Mouse (Mus musculus) adipocyte (in vitro differentiated cells): ENCODE measurements around the gene Pnpla5.
"Not testable (repeated sequence)": the region's sequence is repeated elsewhere in the genome, so short reads cannot be mapped to it uniquely, and the experiment has no call there.

Experiments
- DNase-seq: peaks from one replicate; pipeline ENCODE4 v3.0.0-alpha.2; 2016; ENCODE audit warnings: low spot score

The Pnpla5 gene

GRCm38 (mm10) chr15:84116466-84116865, 6.5 kb downstream of the Pnpla5 start:
- DNase-seq = no peak

- DNase-seq = no peak
Measured at GRCm38 (mm10) chr15:84115727-84116126, 7.2 kb downstream of the Pnpla5 start.

- DNase-seq = no peak
Measured at GRCm38 (mm10) chr15:84113873-84114272, 9.1 kb downstream of the Pnpla5 start.

- DNase-seq = no peak
Measured at GRCm38 (mm10) chr15:84108899-84109298, 14.1 kb downstream of the Pnpla5 start.

GRCm38 (mm10) chr15:84105924-84106500, 17.0 kb downstream of the Pnpla5 start:
- no peak for DNase-seq

GRCm38 (mm10) chr15:84105105-84105923, 17.7 kb downstream of the Pnpla5 start, which contains the start of gene Sult4a1:
Sult4a1 (minus strand) TSS chr15:84105754.
- DNase-seq = no peak

GRCm38 (mm10) chr15:84104626-84105025, 18.3 kb downstream of the Pnpla5 start:
- no peak for DNase-seq

DNA sequence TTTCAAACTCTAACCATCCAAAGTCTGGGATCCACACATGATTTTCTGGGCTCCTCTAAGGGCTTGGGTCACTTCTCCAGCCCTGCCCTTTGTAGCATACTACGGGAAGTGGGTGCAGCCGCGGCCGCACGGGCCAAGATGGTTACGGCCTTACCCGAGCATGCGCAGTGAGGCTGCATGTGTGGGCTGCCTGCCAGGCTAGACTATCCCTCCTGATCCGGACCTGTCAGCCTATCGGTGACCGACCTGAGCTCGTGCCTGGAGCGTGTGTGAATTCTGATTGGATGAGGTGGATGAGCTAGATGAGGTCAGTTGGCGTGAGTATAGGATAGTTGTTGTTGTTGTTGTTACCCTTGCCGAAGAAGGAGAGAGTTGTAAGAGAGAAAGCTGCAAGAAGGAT, 25.4 kb downstream of the Pnpla5 start:
- not testable (repeated sequence) for DNase-seq

GRCm38 (mm10) chr15:84096051-84096450, 26.9 kb downstream of the Pnpla5 start:
- DNase-seq = no peak

GRCm38 (mm10) chr15:84094921-84095320, 28.1 kb downstream of the Pnpla5 start:
- no peak for DNase-seq

- no peak for DNase-seq
Measured at GRCm38 (mm10) chr15:84086775-84087174, 36.2 kb downstream of the Pnpla5 start.

GRCm38 (mm10) chr15:84086364-84086763, 36.6 kb downstream of the Pnpla5 start:
- DNase-seq = no peak

DNA sequence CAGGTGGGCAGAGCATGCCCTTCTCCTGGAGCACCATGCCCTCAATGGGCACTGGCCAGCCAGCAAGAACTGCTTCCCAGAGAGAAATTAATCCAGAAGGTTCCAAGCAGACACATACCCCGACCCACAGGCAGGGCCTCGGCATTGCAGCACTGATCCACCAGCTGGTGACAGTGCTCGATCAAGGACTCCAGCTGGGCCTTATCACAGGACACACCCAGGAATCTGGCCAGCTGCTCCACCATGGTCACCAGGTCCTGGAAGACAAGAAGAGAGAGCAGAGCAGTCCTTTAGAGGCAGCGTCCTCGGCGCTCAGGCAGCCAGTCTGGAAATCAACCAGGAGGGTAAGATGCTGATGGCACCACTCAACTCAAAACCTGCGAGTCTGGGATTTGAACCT, 42.9 kb downstream of the Pnpla5 start:
- no peak for DNase-seq

DNA sequence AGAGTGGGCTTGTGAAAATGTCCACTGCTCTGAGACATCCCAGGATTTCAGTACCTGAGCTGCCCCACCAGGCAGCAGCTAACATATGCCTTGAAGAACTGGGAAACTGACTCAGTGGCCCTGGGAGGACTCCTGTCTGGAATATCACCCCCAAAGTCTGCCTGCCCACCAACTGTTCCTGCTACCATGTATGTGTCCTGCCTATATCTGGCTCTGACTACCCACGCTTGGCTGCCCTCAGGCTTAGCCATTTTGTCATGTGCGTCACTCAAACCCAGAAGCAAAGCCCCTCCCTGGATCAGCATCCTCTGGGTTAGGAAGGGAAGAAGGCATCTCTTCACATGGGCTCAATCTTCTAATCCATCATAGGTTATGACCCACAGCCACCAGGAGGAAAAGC, 43.5 kb downstream of the Pnpla5 start:
- DNase-seq = no peak

DNA sequence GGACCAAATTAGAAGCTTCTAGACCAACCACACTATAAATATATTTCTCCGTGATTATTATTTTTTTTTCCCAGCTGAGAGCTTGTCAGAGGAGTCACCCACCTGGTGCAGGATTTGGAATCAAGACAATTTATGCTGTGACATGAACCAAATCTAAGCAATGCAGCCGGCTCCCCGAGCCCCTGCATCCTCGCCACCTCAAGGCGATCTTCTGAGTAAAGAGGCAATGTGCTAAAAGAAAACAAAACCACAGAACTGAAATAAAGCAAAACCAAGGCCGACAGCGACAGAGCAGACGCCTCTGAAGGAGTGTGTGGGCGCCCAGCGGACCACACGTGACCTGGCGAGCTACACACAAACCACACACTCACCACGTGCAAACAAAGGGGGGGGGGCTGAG, 44.3 kb downstream of the Pnpla5 start:
- no peak for DNase-seq

- no peak for DNase-seq
Measured at GRCm38 (mm10) chr15:84077151-84077550, 45.8 kb downstream of the Pnpla5 start.

DNA sequence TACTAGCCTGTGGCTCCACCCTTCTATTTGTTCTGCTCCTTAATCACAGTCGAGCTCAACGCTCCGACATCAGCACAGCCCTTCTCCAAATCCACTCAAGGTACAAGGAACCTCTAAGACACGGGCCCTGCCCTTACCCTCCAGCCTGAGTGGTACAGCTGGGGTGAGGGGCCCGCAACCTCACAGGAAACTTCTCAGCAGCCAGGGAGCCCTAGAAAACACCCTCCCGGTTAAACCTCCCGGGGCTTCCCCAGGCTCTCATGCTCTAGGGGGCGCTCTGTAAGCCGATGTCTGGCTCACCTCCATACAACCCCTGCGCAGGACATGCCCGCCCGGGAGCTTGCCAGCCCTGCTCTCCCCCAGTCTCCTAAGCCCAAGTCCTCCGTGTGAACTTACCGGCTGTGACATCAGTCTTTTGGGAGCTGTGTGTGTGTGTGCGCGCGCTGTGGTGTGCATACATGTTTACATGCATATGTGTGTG, 48.2 kb downstream of the Pnpla5 start:
- no peak for DNase-seq

DNA sequence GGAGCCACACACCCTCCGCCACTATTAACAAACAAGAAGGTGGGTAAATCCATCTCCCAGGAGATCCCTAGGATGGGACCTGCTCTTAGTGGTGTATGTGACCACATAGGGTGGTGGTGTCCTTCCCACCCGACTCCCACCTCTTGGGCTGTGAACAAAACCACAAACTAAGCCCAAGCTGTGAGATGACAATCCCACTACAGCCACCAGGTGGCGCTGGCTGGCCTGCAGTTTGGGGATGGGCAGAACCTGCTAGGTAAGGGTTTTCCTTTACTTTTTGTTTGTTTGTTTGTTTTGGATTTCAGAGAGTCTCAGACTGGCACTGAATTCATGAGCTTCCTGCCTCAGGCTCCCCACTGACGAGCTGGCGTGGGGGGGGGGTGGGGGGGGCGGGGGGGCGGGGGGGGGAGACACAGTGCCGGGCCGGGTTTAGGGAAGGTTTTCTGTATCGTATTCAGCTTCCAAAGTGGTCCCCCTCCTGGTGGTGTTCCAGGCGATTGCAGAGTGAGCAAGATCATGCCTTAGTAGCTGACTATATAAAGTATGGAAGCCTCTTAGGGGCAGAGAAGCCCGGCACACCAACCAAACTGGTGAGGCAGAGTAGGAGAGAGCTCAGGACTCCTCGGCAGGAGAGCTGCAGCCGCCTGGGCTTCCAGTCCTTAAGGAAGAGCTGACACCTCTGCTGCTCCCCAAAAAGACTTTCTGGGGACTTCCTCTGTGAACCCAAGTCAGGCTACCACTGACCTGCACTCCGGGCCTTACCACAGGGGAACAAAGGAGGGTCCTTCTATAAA, 48.9 kb downstream of the Pnpla5 start:
- DNase-seq = peak; percentile 61

DNA sequence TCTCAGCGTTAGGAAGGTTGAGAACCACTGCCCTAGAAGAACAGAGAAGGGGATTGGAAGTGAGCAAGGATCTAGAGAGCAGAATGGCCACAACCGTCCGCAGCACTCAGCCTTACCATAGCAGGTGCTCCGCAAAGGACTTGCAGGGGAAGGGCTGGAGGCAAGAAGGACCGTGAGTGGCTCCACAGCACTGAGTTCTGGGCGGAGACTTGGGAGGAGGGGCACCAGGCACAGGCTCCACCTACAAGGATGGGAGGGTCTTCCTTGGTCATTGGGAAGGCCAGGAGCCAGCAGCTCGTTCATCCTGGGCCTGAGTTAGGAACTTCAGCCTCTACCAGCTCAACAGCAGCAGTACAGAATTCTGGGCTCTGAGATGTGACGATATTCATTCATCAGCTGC, 49.9 kb downstream of the Pnpla5 start:
- no peak for DNase-seq

GRCm38 (mm10) chr15:84072226-84072625, 50.7 kb downstream of the Pnpla5 start:
- DNase-seq = peak; percentile 35

GRCm38 (mm10) chr15:84070116-84070676, 52.8 kb downstream of the Pnpla5 start:
- no peak for DNase-seq

DNA sequence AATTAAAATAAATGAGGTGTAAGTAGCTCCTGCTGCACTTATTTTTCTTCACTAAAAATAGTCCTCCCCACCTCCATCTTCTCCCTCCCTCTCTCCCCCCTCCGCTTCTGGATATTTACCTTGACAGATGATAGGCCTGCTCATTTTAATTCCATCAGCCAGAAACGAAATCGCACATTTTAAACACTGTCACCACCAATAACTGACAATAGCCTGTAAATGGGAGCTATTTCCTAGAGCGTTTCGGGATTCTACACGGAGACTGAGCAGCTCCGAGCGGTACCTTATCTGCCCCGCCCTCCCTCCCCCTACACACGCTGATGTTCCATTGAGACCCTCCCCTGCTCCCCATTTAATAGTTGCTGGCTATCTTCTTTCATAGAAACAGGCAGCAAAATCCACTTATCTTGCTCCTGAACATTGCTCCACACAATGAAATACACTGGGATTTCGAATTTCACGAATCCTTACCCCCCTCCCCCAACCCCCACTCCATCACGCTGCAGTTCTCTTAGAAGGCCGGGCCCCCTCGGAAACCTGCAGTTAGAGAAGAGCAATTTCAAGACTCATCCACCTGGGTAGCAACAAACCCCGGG, 53.4 kb downstream of the Pnpla5 start:
- DNase-seq = no peak
